Mouse (Mus musculus): ENCODE results near the gene Naa15.

- TF ChIP-seq POLR2A (IDR thresholded peaks at IDR 0.05; ENCODE audit: low read depth, low read length), result no peak
- TF ChIP-seq EP300 (IDR thresholded peaks at IDR 0.05; ENCODE audit: low read length), result no peak
- no peak for TF ChIP-seq CHD1 (IDR thresholded peaks at IDR 0.05; ENCODE audit: low read depth, low read length)
- no peak for TF ChIP-seq RAD21 (IDR thresholded peaks at IDR 0.05; ENCODE audit: low read depth, low read length)
- peak; percentile 73 for TF ChIP-seq ZNF384 (IDR thresholded peaks at IDR 0.05; ENCODE audit: low read depth, low read length)
- no peak for TF ChIP-seq CTCF (conservative IDR thresholded peaks at IDR 0.05 in 1 of 2, IDR thresholded peaks at IDR 0.05 in 1 of 2; ENCODE audit: low read depth in 2 of 2, low read length in 2 of 2)
- TF ChIP-seq ZC3H11A (IDR thresholded peaks at IDR 0.05; ENCODE audit: low read depth, low read length), result no peak
- no peak for TF ChIP-seq HCFC1 (IDR thresholded peaks at IDR 0.05; ENCODE audit: low read depth, low read length)
- no peak for TF ChIP-seq ETS1 (conservative IDR thresholded peaks at IDR 0.05; ENCODE audit: low read depth, low read length)
- no peak for TF ChIP-seq USF1 (IDR thresholded peaks at IDR 0.05; ENCODE audit: low read depth, low read length)
- TF ChIP-seq UBTF (IDR thresholded peaks at IDR 0.05; ENCODE audit: low read depth, low read length), result no peak
- TF ChIP-seq MYC (IDR thresholded peaks at IDR 0.05; ENCODE audit: low read depth, low read length), result no peak
Observed at GRCm38 (mm10) chr3:51380660-51381014, 34.3 kb upstream of the Naa15 start.

Data from CH12.LX (cell line).